Mouse (Mus musculus): ENCODE results near the gene Ccdc106.
"Not testable (repeated sequence)": the region's sequence is repeated elsewhere in the genome, so short reads cannot be mapped to it uniquely, and the experiment has no call there.

The Ccdc106 gene

GRCm38 (mm10) chr7:5020000-5020681, at the start of gene Ccdc106, which contains the start of gene Zfp865:
TSS of gene Ccdc106 (plus strand) at chr7:5020553.
TSS of gene Zfp865 (plus strand) at chr7:5020376.
- peak; percentile 94 for DNase-seq (ENCODE audit: extremely low spot score, low read depth, low spot score)

DNA sequence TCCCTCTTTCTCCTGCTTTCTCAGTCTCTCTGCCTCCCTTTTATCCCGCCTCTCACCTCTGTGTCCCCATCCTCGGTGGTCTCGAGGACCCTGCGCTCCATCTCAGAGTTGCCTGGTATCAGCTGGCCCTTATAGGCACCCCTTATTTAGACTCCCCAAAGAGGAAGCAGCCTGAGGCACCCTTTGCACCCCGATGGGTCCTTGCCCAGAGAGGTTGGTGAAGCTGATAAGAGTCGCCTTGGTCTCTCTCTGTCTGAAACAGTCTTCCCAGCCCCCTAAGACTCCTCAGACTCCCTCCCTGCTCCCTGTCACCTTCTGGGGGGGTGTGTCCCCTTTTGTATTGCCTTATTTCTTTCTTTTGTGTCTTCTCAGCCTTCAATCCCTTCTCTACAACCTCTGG, 49.3 kb upstream of the Ccdc106 start, which contains the start of gene Sbk3:
TSS of gene Sbk3 (minus strand) at position 101 of the 400 bp plus-strand sequence.
- no peak for DNase-seq (ENCODE audit: extremely low spot score, low read depth, low spot score)

DNA sequence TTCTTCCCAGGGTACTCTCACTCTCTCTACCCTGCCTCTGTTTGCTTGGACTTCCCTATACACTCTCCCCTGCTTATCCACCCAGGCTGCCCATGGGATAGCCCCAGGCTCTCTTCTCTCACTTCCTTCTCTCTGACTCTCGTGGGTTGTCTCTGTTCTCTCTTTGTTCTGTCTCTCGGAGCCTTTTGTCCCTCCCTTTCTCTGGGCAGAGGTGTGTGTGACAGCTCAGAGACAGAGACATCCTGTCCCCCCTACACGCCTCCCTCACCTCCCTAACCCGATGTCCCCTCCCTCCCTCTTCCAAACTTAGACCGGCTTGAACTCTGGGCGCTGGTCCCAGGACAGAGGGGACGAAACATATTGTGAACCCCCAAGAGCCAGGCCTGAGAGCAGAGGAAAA, 48.6 kb upstream of the Ccdc106 start:
- no peak for DNase-seq (ENCODE audit: extremely low spot score, low read depth, low spot score)

GRCm38 (mm10) chr7:4972321-4973047, 47.9 kb upstream of the Ccdc106 start:
- no peak for DNase-seq (ENCODE audit: extremely low spot score, low read depth, low spot score)

GRCm38 (mm10) chr7:4975455-4975854, 44.9 kb upstream of the Ccdc106 start:
- DNase-seq (ENCODE audit: extremely low spot score, low read depth, low spot score) = no peak

GRCm38 (mm10) chr7:4976832-4977231, 43.5 kb upstream of the Ccdc106 start:
- DNase-seq (ENCODE audit: extremely low spot score, low read depth, low spot score) = no peak

DNA sequence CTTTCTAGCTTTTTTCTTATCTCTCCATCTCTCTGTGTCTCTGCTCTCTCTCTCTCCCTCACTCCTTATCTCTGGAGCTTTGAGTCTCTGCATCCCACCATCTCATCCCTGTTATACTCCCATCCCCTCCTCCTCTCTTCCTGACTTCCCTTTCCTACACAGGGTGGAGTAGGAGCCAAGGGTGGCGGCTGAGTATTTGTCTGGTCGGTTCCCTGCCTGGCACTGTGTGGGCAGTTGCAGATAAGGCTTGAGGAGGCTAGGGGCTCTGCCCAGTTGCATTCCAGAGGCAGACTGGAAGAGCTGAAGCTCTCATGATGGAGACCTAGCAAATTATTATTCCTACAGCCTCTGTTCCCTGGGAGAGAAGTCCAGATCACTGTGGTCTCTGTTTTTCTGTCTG, 32.1 kb upstream of the Ccdc106 start:
- no peak for DNase-seq (ENCODE audit: extremely low spot score, low read depth, low spot score)

- DNase-seq (ENCODE audit: extremely low spot score, low read depth, low spot score) = no peak
Observed at GRCm38 (mm10) chr7:4993347-4993998, 26.9 kb upstream of the Ccdc106 start.

- DNase-seq (ENCODE audit: extremely low spot score, low read depth, low spot score) = no peak
Observed at GRCm38 (mm10) chr7:4993999-4994788, 26.2 kb upstream of the Ccdc106 start.

- DNase-seq (ENCODE audit: extremely low spot score, low read depth, low spot score) = no peak
Observed at GRCm38 (mm10) chr7:4995268-4996002, 24.9 kb upstream of the Ccdc106 start.

- peak; percentile 69 for DNase-seq (ENCODE audit: extremely low spot score, low read depth, low spot score)
Observed at GRCm38 (mm10) chr7:4996003-4996895, 24.1 kb upstream of the Ccdc106 start, which contains the start of gene Zfp579. TSS of gene Zfp579 (minus strand) at chr7:4996158.

GRCm38 (mm10) chr7:4996934-4997333, 23.4 kb upstream of the Ccdc106 start:
- DNase-seq (ENCODE audit: extremely low spot score, low read depth, low spot score) = no peak

GRCm38 (mm10) chr7:4999876-5000275, 20.5 kb upstream of the Ccdc106 start:
- no peak for DNase-seq (ENCODE audit: extremely low spot score, low read depth, low spot score)

DNA sequence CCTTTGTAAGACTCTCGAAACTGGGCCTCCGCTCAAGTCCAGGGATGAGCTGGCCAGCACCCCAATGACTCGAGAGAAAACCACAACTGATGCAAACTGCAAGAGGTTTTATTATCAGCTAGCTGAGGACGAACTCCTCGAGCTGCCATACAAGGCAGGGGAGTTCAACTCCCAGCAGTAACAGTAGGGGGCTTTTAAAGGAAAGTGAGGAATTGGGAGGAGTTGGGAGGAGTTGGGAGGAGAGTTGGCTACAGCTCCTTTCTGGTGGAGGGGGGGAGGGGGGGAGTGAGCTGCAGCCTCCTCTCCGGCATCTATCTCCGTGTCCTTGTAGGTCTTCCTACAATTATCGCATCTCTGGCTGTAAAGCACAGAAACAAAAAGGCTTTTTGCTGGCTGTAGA, 17.5 kb upstream of the Ccdc106 start:
- not testable (repeated sequence) for DNase-seq (ENCODE audit: extremely low spot score, low read depth, low spot score)

DNA sequence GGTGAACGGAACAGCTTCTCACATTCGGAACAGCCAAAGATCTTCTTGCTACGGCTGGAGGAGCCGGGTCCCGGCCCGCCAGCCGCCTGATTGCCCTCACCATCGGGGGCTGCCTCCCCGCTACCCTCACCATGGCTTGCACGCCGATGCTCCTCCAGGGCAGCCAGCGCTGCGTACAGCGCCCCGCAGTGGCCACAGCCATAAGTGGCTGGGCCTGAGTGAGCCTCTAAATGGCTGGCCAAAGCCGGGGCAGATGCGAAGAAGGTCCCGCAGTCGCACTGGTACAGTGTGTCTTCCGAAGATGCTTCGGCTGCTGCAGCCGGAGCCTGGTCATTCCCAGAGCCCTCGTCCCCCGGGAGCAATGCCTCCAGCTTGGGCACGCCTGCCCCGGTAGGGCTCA, 12.1 kb upstream of the Ccdc106 start:
- no peak for DNase-seq (ENCODE audit: extremely low spot score, low read depth, low spot score)

DNA sequence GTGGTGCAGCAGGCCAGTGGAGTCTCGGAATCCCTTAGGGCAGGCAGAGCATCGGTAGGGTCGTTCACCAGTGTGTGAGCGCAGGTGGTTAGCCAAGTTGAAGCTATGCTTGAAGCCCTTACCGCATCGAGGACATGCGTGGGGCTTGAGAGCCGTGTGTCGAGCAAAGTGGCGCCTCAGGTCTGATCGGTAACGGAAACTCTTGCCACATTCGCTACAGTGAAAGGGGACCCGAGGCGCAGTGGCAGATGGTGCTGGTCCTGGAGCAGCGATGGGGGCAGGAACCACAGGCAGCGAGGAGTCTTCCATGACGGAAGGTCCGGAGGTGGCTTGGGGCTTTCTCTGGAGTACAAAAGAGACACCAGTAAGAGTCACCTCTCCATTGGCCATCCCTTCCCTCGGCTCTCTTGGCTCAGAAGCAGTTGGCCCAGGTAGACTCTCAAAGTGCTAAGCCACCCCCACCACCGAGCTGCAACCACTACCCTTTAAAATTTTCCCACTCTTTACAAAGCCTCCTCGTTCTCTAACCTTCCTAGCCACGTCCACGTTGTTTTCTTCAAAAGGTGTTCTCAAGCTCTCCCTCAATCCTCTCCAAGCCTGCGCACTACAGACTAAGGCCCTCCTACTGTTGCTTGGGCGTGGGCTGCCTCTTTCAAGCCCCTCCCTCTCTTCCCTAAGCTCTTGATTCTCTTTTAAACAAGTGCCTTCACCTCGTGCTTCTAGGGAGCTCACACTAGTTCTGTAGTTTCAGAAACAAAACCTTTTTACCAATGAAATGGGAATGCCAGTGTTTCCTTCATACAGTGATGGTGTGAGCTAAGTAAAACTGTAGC, 7.5 kb upstream of the Ccdc106 start:
- DNase-seq (ENCODE audit: extremely low spot score, low read depth, low spot score) = no peak

GRCm38 (mm10) chr7:5014251-5015117, 5.9 kb upstream of the Ccdc106 start, which contains the start of the genes Zfp524 and Fiz1:
TSS of gene Zfp524 (plus strand) at chr7:5014415.
TSS of gene Fiz1 (minus strand) at chr7:5014697.
- DNase-seq (ENCODE audit: extremely low spot score, low read depth, low spot score) = peak; percentile 95

Data from hindlimb bud, embryonic 11.5 days (tissue).